Mouse (Mus musculus): ENCODE data around the gene Hist1h2bn. TPM values are rescaled to one million over a fixed set of nuclear protein-coding genes. Genes with fewer than 3 reads are reported as not detected.
"Not testable (repeated sequence)": the region's sequence is repeated elsewhere in the genome, so short reads cannot be mapped to it uniquely, and the experiment has no call there.

Gene Hist1h2bn
- polyA plus RNA-seq, 1 experiment from 2014 or later: 2.0 TPM

DNA sequence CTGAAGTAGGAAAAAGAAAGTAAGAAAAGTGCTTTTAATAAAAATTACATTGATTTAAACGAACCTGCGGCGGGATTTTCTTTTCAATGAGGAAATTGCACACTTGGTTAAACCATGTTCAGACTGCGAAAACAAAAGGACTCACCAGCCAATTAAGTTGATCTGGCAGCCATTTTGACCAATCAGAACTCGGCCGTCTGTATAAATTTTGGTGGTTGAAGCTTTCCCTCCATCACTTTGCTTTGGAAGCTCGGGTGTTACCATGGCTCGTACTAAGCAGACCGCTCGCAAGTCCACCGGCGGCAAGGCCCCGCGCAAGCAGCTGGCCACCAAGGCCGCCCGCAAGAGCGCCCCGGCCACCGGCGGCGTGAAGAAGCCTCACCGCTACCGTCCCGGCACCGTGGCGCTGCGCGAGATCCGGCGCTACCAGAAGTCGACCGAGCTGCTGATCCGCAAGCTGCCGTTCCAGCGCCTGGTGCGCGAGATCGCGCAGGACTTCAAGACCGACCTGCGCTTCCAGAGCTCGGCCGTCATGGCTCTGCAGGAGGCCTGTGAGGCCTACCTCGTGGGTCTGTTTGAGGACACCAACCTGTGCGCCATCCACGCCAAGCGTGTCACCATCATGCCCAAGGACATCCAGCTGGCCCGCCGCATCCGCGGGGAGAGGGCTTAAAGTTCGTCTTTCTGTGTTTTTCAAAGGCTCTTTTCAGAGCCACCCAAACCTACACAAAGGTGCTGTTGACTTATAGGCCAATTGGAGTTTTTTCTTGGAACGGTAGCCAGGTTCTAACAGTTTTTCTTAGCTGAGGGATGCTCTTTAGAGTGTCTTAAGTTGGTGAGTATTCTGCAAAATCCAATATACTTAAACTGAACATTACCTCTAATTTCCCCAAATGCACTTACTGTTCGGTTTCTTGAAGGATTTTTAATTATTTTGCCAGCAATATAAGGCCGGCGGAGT, 36.2 kb upstream of the Hist1h2bn start, which contains the start of gene Hist1h3h:
Gene Hist1h3h (plus strand): TSS at position 263 of the 961 bp plus-strand sequence.
- Histone ChIP-seq H3K4me2 (replicated peaks) (peak within 1 kb of the TSS; percentile 74), H3K4me3 (peak within 1 kb of the TSS; percentile 44), H3K27ac (peak within 1 kb of the TSS; percentile 88), H3K9ac (peak within 1 kb of the TSS; percentile 70), H3K4me1 (peaks cover 22% of the 10 kb centered on the region)
- WGBS: under 1% methylated on average over 28 of the region's 56 CpGs
- H3K9me3 ChIP-seq; H3K27me3 ChIP-seq (replicated peaks); H3K36me3 ChIP-seq: not testable (repeated sequence)
- peak; percentile 45 for ATAC-seq (ENCODE audit: low FRiP score, low read depth)

DNA sequence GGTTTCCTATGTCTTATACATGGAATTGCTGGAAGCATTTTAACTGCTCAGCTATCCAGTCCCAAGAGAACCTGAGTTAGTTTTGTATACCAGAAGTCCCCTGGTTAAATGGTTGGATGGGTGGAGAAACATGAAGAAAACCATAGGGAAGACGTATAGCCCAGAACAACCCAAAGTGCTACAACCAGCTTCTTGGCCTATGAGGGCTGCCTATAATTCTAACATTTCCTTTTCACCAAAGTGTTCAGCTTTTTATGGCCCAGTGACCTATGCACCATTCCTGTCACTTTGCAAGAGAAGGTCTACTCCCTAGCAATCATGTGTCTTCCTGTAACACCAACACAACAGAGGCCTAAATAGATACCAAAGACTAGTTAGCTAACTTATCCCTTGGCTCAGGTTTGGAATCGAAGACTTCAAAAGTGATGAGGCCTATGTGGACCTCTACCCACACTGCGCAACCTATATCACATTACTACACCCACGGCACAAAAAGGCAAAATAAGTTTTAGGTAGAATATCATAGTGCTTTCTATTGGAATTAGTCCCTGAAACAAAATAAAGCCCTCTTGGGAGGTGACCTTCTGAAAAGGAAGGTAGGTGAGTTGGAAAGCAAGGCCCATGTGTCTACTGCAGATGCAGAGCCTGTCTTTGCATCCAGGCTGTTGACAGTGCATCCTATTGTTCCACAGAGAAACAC, 35.4 kb upstream of the Hist1h2bn start:
- WGBS: 58% methylated on average over 4 of the region's 4 CpGs
- H3K9me3 ChIP-seq: no peaks in the 10 kb centered on the region
- peak overlapping the region; percentile 70 for H3K9ac ChIP-seq
- peaks cover 22% of the 10 kb centered on the region for H3K4me1 ChIP-seq
- H3K27me3 ChIP-seq (replicated peaks): no peaks in the 10 kb centered on the region
- H3K27ac ChIP-seq: no peak overlapping the region
- H3K36me3 ChIP-seq: no peaks in the 10 kb centered on the region
- peak overlapping the region; percentile 72 for H3K4me2 ChIP-seq (replicated peaks)
- ATAC-seq (ENCODE audit: low FRiP score, low read depth): no peak
- peak overlapping the region; percentile 44 for H3K4me3 ChIP-seq

DNA sequence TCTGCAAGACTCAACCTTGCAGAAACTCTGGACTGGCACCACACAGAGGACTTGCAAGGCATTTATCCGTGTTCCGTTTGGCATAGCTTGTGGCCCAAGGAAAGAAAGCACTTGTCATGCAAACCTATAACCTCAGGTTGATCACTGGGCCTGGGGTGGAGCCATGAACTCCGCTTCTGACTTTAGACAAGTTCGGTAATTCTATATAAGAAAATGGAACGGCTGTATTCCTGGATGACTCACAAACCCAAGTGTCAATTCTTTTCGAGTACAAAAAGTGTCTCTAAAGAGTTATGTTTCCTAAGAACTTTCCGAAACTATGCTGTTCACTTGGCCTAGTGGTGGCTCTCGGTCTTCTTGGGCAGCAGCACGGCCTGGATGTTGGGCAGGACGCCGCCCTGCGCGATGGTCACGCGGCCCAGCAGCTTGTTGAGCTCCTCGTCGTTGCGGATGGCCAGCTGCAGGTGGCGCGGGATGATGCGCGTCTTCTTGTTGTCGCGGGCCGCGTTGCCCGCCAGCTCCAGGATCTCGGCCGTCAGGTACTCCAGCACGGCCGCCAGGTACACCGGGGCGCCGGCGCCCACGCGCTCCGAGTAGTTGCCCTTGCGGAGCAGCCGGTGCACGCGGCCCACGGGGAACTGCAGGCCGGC, 32.7 kb upstream of the Hist1h2bn start:
- peak overlapping the region; percentile 60 for H3K4me2 ChIP-seq (replicated peaks)
- not testable (repeated sequence) for H3K36me3 ChIP-seq; H3K27me3 ChIP-seq (replicated peaks); H3K9me3 ChIP-seq; H3K27ac ChIP-seq
- peak overlapping the region; percentile 36 for H3K4me3 ChIP-seq
- H3K9ac ChIP-seq: peak overlapping the region; percentile 49
- peak; percentile 15 for ATAC-seq (ENCODE audit: low FRiP score, low read depth)
- H3K4me1 ChIP-seq: peaks cover 13% of the 10 kb centered on the region
- 1% methylated on average over 24 of the region's 44 CpGs for WGBS

DNA sequence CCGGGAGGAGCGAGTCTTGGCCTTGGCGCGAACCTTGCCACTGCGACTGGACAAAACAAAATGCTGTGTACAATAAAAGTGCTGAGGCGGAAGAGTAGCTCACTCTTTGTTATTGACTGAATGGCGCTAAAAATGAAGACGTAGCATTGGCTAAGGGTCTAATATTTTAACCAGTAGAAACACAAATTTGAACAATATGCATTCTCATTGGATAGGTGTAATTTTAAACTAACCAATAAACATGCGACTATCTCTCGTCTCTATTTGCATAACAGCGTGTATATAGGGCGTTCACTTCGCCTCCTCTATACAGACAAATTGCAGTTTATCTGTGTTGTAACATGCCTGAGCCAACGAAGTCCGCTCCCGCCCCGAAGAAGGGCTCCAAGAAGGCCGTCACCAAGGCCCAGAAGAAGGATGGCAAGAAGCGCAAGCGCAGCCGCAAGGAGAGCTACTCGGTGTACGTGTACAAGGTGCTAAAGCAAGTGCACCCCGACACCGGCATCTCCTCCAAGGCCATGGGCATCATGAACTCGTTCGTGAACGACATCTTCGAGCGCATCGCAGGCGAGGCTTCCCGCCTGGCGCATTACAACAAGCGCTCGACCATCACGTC, 32.1 kb upstream of the Hist1h2bn start, which contains the start of gene Hist1h2bm:
Gene Hist1h2bm (plus strand): TSS at position 288 of the 616 bp plus-strand sequence.
- H3K9ac ChIP-seq: peak within 1 kb of the TSS; percentile 54
- H3K36me3 ChIP-seq; H3K27me3 ChIP-seq (replicated peaks); H3K9me3 ChIP-seq: not testable (repeated sequence)
- H3K4me3 ChIP-seq: peak within 1 kb of the TSS; percentile 36
- peak; percentile 96 for ATAC-seq (ENCODE audit: low FRiP score, low read depth)
- peak within 1 kb of the TSS; percentile 57; the same call in 1 of the 2 replicates for H3K27ac ChIP-seq
- peak within 1 kb of the TSS; percentile 60 for H3K4me2 ChIP-seq (replicated peaks)
- peaks cover 13% of the 10 kb centered on the region for H3K4me1 ChIP-seq
- under 1% methylated on average over 37 of the region's 37 CpGs for WGBS

DNA sequence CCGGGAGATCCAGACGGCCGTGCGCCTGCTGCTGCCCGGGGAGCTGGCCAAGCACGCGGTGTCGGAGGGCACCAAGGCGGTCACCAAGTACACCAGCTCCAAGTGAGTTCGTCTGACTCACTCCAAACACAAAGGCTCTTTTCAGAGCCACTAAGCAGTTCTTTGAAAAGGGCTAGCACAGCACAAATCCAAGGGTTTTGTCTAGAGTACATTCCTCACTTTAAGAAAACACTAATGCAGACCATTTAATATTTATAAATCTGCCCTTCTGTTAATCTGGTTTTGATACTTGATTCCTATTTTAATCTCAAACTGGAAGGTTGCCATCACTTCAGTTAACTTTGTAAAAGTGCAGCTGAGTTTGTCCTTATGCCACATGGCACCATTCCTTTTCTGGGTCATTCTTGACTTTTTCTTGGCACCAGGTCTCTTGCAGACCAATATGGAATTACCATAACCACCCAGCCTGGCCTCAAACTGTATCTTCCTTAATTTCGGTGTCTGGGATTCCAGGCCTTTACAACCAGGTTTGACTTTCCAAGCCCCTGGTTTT, 31.5 kb upstream of the Hist1h2bn start:
- Histone ChIP-seq H3K36me3 (no peaks in the 10 kb centered on the region), H3K9ac (peak overlapping the region; percentile 54), H3K4me3 (peak overlapping the region; percentile 32), H3K27me3 (replicated peaks) (no peaks in the 10 kb centered on the region), H3K4me2 (replicated peaks) (peak overlapping the region; percentile 60), H3K9me3 (no peaks in the 10 kb centered on the region), H3K4me1 (peaks cover 13% of the 10 kb centered on the region), H3K27ac (peak overlapping the region; percentile 57; the same call in 1 of the 2 replicates)
- 3% methylated on average over 11 of the region's 11 CpGs for WGBS
- peak; percentile 38 for ATAC-seq (ENCODE audit: low FRiP score, low read depth)

DNA sequence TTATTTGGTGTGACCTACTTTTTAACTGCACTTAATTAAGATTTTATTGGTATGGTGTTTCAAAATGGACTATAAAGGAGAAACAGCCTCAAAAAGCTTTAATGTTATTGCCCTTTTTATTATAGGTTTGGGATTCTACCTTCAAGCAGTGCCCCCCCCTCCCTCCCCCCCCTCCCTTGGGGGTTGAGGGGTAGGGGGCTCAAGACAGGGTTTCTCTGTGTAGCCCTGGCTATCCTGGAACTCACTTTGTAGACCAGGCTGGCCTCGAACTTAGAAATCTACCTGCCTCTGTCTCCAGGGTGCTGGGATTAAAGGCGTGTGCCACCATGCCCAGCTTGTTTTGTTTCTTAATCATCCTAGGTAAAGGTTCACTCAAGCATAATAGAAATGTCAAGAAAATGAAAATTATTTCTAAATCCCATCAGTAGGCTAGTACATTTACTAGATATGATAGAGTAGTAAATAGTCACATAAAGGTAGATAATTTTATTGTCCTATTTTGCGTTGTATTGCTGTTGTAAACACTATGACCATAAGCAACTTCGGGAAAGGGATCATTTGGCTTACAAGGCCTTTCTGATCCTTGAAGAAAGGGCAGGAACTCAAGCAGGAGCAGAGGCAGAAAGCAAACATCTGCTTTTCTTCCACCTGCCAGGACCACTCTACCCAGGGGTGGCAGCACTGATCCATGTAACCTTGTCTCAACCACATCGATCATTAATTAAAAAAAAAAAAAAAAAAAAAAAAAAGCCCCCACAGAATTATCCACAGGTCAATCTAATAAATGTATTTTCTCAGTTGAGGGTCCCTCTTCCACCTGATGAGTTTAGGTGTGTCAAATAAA, 30.7 kb upstream of the Hist1h2bn start:
- no peak for ATAC-seq (ENCODE audit: low FRiP score, low read depth)
- Histone ChIP-seq H3K27me3 (replicated peaks) (no peaks in the 10 kb centered on the region), H3K4me2 (replicated peaks) (peak overlapping the region; percentile 60), H3K4me3 (no peak overlapping the region), H3K9ac (no peak overlapping the region), H3K36me3 (no peaks in the 10 kb centered on the region), H3K4me1 (peaks cover 17% of the 10 kb centered on the region), H3K9me3 (no peaks in the 10 kb centered on the region), H3K27ac (no peak overlapping the region)
- 27% methylated on average over 5 of the region's 5 CpGs for WGBS

DNA sequence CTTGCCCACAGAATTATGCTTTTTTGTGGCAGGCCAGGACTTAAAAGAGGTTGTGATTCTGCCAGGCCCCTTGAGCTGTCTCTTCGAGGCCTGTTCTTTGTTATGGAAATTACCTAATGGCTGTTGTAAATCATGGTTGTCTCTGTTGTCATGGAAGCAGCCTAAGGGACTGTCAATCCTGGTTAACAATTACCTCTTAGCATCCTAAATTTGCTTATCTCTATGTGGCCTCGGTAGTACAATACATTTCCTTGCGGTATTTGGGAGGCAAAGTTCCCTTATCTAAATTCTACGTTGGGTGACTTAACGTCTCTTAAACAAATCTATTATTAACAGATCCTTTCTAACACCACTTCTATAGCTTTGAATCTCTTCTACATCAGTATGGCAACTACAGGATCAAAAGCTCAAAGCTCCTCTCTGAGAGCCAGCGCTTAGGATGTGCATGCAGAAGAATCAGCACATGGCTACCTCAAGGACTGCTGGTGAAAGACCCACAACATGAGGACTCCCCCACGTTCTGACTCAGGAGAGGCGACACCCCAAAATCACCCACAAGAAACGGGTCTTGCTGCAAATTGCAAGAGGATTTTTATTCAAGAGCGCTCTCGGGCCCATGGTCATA, 25.9 kb upstream of the Hist1h2bn start:
- peak; percentile 65 for ATAC-seq (ENCODE audit: low FRiP score, low read depth)
- 17% methylated on average over 11 of the region's 11 CpGs for WGBS
- Histone ChIP-seq H3K4me1 (0 out of 2 replicates have a peak, but pooled peaks cover 7% of the 10 kb centered on the region), H3K9ac (no peak overlapping the region), H3K36me3 (no peaks in the 10 kb centered on the region), H3K9me3 (no peaks in the 10 kb centered on the region), H3K27ac (no peak overlapping the region), H3K4me2 (replicated peaks) (no peak overlapping the region), H3K27me3 (replicated peaks) (no peaks in the 10 kb centered on the region), H3K4me3 (no peak overlapping the region)

DNA sequence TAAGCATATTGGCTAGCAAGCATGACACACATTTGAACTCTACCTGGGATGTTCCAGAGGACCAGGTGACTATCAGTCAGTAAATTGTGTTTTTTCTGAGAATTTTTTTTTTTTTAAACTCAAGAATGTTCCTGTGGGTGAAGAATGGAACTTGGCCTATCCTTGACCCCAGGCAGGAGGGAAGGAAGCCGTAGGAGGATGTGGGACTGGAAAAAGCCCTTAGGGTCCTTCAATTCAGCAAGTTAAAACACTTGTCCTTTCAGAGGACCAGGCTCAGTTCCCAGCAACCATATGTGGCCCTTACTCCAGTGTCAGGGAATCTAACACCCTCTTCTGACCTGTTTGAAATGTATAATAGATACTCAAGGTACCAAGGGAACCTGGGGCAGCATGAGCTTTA, 24.4 kb upstream of the Hist1h2bn start:
- no peak for ATAC-seq (ENCODE audit: low FRiP score, low read depth)
- peaks cover 10% of the 10 kb centered on the region for H3K4me1 ChIP-seq
- no peak overlapping the region for H3K4me2 ChIP-seq (replicated peaks)
- H3K27ac ChIP-seq: no peak overlapping the region
- 47% methylated on average over 1 of the region's 1 CpGs for WGBS
- H3K4me3 ChIP-seq: no peak overlapping the region
- H3K36me3 ChIP-seq: no peaks in the 10 kb centered on the region
- no peak overlapping the region for H3K9ac ChIP-seq
- H3K27me3 ChIP-seq (replicated peaks): no peaks in the 10 kb centered on the region
- H3K9me3 ChIP-seq: no peaks in the 10 kb centered on the region

DNA sequence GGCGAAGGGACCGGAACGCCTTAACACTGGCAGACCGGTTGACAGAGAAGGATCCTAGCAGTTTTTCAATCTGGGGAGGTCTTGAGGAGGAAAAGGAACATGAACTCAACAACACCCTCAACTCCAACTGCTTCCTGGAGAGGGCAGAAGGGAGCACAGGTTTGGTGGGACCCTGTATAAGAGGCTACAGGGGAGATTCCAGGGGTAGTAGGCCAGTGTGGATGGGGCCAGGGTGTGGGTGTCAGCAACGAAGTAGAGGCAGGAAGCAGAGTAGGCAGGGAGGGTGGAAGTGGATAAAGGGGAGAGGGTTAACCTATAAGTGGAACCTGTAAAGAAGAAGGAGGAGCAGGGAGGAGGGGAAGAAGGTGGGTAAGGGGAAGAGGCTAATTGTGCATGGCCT, 20.5 kb upstream of the Hist1h2bn start:
- no peak overlapping the region for H3K4me3 ChIP-seq
- peak overlapping the region; percentile 90 for H3K27ac ChIP-seq
- 61% methylated on average over 5 of the region's 5 CpGs for WGBS
- H3K4me2 ChIP-seq (replicated peaks): peak overlapping the region; percentile 63; the same call in 1 of the 2 replicates
- no peaks in the 10 kb centered on the region for H3K36me3 ChIP-seq
- H3K27me3 ChIP-seq (replicated peaks): no peaks in the 10 kb centered on the region
- peak; percentile 15; the same call in 1 of the 2 replicates for ATAC-seq (ENCODE audit: low FRiP score, low read depth)
- H3K4me1 ChIP-seq: peaks cover 6% of the 10 kb centered on the region
- H3K9ac ChIP-seq: no peak overlapping the region
- no peaks in the 10 kb centered on the region for H3K9me3 ChIP-seq

DNA sequence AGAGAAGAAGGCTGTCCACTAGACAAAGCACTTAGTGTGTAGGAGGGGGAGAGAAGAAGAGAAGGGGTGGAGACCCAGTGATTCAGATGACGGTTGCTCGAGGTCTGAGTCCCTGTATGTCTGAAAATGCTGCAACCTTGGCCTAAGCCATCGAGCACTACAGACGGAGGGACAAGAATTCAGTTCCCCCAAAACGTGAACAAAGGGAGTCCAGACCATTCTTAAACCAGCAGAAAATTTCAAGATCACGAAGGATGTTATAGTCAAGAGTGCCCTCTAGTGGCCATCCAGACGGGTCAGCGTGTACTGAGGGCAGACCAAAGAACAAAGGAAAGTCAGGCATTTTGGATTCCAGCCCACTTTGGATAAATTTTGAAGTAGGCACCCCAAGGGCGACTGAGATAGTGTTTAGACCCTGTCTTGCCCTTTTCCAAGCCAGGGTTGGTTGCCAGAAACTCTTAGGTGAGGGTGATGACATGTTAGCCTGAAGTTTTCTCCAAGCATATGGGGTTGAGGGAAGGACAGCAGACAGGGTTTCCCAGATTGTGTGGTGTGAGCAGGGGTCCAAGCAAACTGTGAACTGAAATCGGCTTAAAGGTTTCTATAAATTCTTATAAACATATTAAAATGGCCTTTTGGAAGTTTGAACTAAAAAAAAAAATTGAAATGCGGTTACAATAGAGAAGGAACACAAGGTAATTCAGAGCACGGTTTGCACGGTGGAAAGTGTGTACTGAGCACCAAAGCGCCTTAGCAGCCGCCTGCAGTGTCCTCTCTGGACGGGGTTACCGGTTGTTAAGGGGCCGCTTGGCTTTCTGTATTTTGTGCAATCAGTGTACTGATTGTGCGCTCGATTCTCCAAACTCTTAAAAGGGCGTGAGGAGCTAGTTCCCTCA, 19.7 kb upstream of the Hist1h2bn start:
- Histone ChIP-seq H3K4me1 (peaks cover 6% of the 10 kb centered on the region), H3K36me3 (no peaks in the 10 kb centered on the region), H3K9ac (peak overlapping the region; percentile 57), H3K27ac (peak overlapping the region; percentile 90), H3K4me2 (replicated peaks) (peak overlapping the region; percentile 63), H3K9me3 (no peaks in the 10 kb centered on the region), H3K4me3 (peak overlapping the region; percentile 40), H3K27me3 (replicated peaks) (no peaks in the 10 kb centered on the region)
- ATAC-seq (ENCODE audit: low FRiP score, low read depth): peak; percentile 85
- WGBS: under 1% methylated on average over 21 of the region's 21 CpGs

All from neural tube, embryonic 12.5 days (tissue).